In genomic region chr17:73822255-73822654, GRCm38 (mm10) we compare ENCODE assay signal across 18 mouse cellular contexts. TPM values are rescaled to one million over a fixed set of nuclear protein-coding genes. Genes with fewer than 3 reads are reported as not detected.
A peak's percentile ranks its signal among the peaks of the same experiment; 100 is the strongest.
DNase-seq lines count a peak whose midpoint lies in the region; ATAC-seq and TF ChIP-seq lines count a peak whose summit lies in the region.
"Had no signal": no experiment of that assay in that cellular context is flagged by ENCODE, and none has a peak within 500 bp of the region (broad histone marks: within the 10 kb centered on the region; RNA-seq: fewer than 3 reads in every experiment).

No protein-coding gene starts in this region.

- H3K27ac ChIP-seq in left cerebral cortex, adult 2 months: peak overlapping the region; percentile 49
- H3K27ac ChIP-seq in hindbrain, embryonic 14.5 days: no peak overlapping the region
- no peak overlapping the region for H3K27ac ChIP-seq in forebrain, embryonic 11.5 days (ENCODE audit: low read depth, low read length)
- H3K27ac ChIP-seq: intestine, embryonic 15.5 days; kidney, postnatal 0 days; liver, embryonic 13.5 days; neural tube, embryonic 15.5 days had no signal

- H3K9ac ChIP-seq in hindbrain, embryonic 14.5 days: no peak overlapping the region
- no peak overlapping the region for H3K9ac ChIP-seq in forebrain, embryonic 11.5 days (ENCODE audit: low read length)
- H3K9ac ChIP-seq: intestine, embryonic 15.5 days; liver, embryonic 13.5 days; neural tube, embryonic 15.5 days had no signal

- H3K9me3 ChIP-seq in hindbrain, embryonic 14.5 days (ENCODE audit: control insufficient read depth, low read length): no peaks in the 10 kb centered on the region
- no peaks in the 10 kb centered on the region for H3K9me3 ChIP-seq in forebrain, embryonic 11.5 days (ENCODE audit: control insufficient read depth, low read length)
- H3K9me3 ChIP-seq: intestine, embryonic 15.5 days; liver, embryonic 13.5 days; neural tube, embryonic 15.5 days had no signal

- 90% methylated on average over 4 of the region's 4 CpGs for WGBS in hindbrain, embryonic 14.5 days
- 86% methylated on average over 4 of the region's 4 CpGs for WGBS in forebrain, embryonic 11.5 days

- intact Hi-C loops in left cerebral cortex, adult 2 months (cut with DNase I): no loop called here

- peak in 1 of 2 experiments; percentile 32 for DNase-seq in left cerebral cortex, adult 2 months (ENCODE audit: extremely low spot score in 1 of 2, low spot score in 2 of 2)
- DNase-seq in left cerebral cortex, adult 11 months (ENCODE audit: low spot score): no peak
- DNase-seq in CD4-positive helper T cell, adult 2 months (ENCODE audit: low read depth, low spot score): peak; percentile 85
- peak; percentile 26 for DNase-seq in telencephalon, adult 2 months (ENCODE audit: low read depth, low spot score)
- no peak for DNase-seq in urinary bladder, postnatal 25 days (ENCODE audit: low spot score)
- DNase-seq in hindbrain, embryonic 14.5 days (ENCODE audit: low spot score): no peak
- DNase-seq in forebrain, embryonic 11.5 days (ENCODE audit: low spot score): no peak
- DNase-seq: cerebellum, adult 11-12 months; embryo, embryonic 11 days; heart, postnatal 36 days; layer of hippocampus, postnatal 36 days; liver, embryonic 13.5 days; lung, postnatal 14 days had no signal

- no peak overlapping the region for H3K4me3 ChIP-seq in left cerebral cortex, adult 2 months
- no peak overlapping the region for H3K4me3 ChIP-seq in hindbrain, embryonic 14.5 days (replicated peaks; ENCODE audit: low read length)
- no peak overlapping the region for H3K4me3 ChIP-seq in forebrain, embryonic 11.5 days (ENCODE audit: low read depth, low read length)
- H3K4me3 ChIP-seq: intestine, embryonic 15.5 days; liver, embryonic 13.5 days; neural tube, embryonic 15.5 days had no signal

- no peaks in the 10 kb centered on the region for H3K4me1 ChIP-seq in hindbrain, embryonic 14.5 days (replicated peaks; ENCODE audit: control insufficient read depth, insufficient read depth, low read length)
- H3K4me1 ChIP-seq in forebrain, embryonic 11.5 days (replicated peaks; ENCODE audit: control insufficient read depth, insufficient read depth, low read length): no peaks in the 10 kb centered on the region
- H3K4me1 ChIP-seq: intestine, embryonic 15.5 days had no signal

- H3K27me3 ChIP-seq in hindbrain, embryonic 14.5 days (ENCODE audit: control insufficient read depth, insufficient read depth, low read length): no peaks in the 10 kb centered on the region
- H3K27me3 ChIP-seq in forebrain, embryonic 11.5 days (ENCODE audit: control insufficient read depth, insufficient read depth, low read length): no peaks in the 10 kb centered on the region
- H3K27me3 ChIP-seq: CH12.LX; intestine, embryonic 15.5 days; liver, embryonic 13.5 days; neural tube, embryonic 15.5 days had no signal

- peak; percentile 36; the same call in 1 of the 2 replicates for ATAC-seq in common myeloid progenitor, adult 5-6 weeks (replicated peaks; ENCODE audit: low read depth, poor library complexity, severe bottlenecking)
- ATAC-seq in hindbrain, embryonic 14.5 days (ENCODE audit: low FRiP score): no peak
- no peak for ATAC-seq in forebrain, embryonic 11.5 days (replicated peaks; ENCODE audit: low FRiP score)
- ATAC-seq: intestine, embryonic 15.5 days had no signal

- H3K4me2 ChIP-seq in hindbrain, embryonic 14.5 days (replicated peaks): no peak overlapping the region
- no peak overlapping the region for H3K4me2 ChIP-seq in forebrain, embryonic 11.5 days (ENCODE audit: low read depth, low read length, severe bottlenecking)
- H3K4me2 ChIP-seq: intestine, embryonic 15.5 days; liver, embryonic 13.5 days; neural tube, embryonic 15.5 days had no signal

- peaks cover 4% of the 10 kb centered on the region for H3K36me3 ChIP-seq in hindbrain, embryonic 14.5 days (replicated peaks; ENCODE audit: control insufficient read depth, insufficient read depth)
- no peaks in the 10 kb centered on the region for H3K36me3 ChIP-seq in forebrain, embryonic 11.5 days (ENCODE audit: control insufficient read depth, insufficient read depth, low read length)
- H3K36me3 ChIP-seq: intestine, embryonic 15.5 days; liver, embryonic 13.5 days had no signal

- no peak for TF ChIP-seq CTCF in left cerebral cortex, adult 2 months (IDR thresholded peaks at IDR 0.05)

RNA-seq across cellular contexts. Expression of gene Ehd3, which starts 18.3 kb away (rescaled TPM):
- total RNA-seq in left cerebral cortex, adult 2 months (2021): 10 to 100 TPM; 73.5 to 89.4 TPM
- total RNA-seq in common myeloid progenitor, adult 5-6 weeks (2017): 4.0 and 5.8 TPM in 2 replicates
- polyA plus RNA-seq in hindbrain, embryonic 14.5 days (2014; fragmentation: Nextera tagmentation; extraction: Ambion mirVana): 20.0 and 21.4 TPM in 2 replicates
- polyA plus RNA-seq in forebrain, embryonic 11.5 days (2014; fragmentation: Nextera tagmentation; extraction: Ambion mirVana): 9.0 and 9.1 TPM in 2 replicates

Comparison
In these comparisons a context has a peak if more than half of its experiments do, and no peak if none do; other contexts are left out.
1. DNase-seq: peak in CD4-positive helper T cell, adult 2 months (single experiment) and telencephalon, adult 2 months (single experiment); none in left cerebral cortex, adult 11 months (single experiment), urinary bladder, postnatal 25 days (single experiment), hindbrain, embryonic 14.5 days (single experiment) and forebrain, embryonic 11.5 days (single experiment).
2. RNA of gene Ehd3, which starts 18.3 kb away (total RNA-seq): 73.5 to 89.4 TPM in left cerebral cortex, adult 2 months; 4.0 to 5.8 TPM in common myeloid progenitor, adult 5-6 weeks; every median in the first group is over 10 times any median in the second.